Mouse (Mus musculus): ENCODE results near the gene Pamr1.

- no peak for TF ChIP-seq CTCF (IDR thresholded peaks at IDR 0.05; ENCODE audit: low read depth, low read length)
- TF ChIP-seq POLR2A (IDR thresholded peaks at IDR 0.05; ENCODE audit: extremely low read depth, insufficient read depth, low read length): no peak
Observed at GRCm38 (mm10) chr2:102598911-102599721, 49.3 kb downstream of the Pamr1 start.
